Mouse (Mus musculus) heart, embryonic 12.5 days (tissue): ENCODE results near the gene Ablim1. TPM values are rescaled to one million over a fixed set of nuclear protein-coding genes. Genes with fewer than 3 reads are reported as not detected.

ENCODE experiments used
- ATAC-seq: fragments of 200-750 bp; cut with Nextera tagmentation; 2 replicates; pipeline ENCODE4 v1.8.0; 2017; ENCODE audit warnings: moderate TSS enrichment, moderate library complexity; ENCODE audit not compliant: insufficient number of reproducible peaks, low FRiP score
- H3K27ac ChIP-seq: fragments of 300-500 bp; sonication (generic); 2 replicates; pipeline ENCODE4 v1.5.1; 2016; ENCODE audit warnings: mild to moderate bottlenecking, moderate library complexity; ENCODE audit not compliant: poor library complexity, severe bottlenecking
- H3K27me3 ChIP-seq: fragments of 300-500 bp; sonication (generic); replicated peaks from 2 replicates; pipeline ENCODE4 v1.6.1; 2016; ENCODE audit warnings: mild to moderate bottlenecking, moderate library complexity
- H3K36me3 ChIP-seq: fragments of 300-500 bp; sonication (generic); 2 replicates; pipeline ENCODE4 v1.6.1; 2016; ENCODE audit warnings: mild to moderate bottlenecking, moderate library complexity
- H3K4me1 ChIP-seq: fragments of 300-500 bp; sonication (generic); replicated peaks from 2 replicates; pipeline ENCODE4 v1.6.1; 2016; ENCODE audit warnings: mild to moderate bottlenecking
- H3K4me2 ChIP-seq: fragments of 300-500 bp; sonication (generic); 2 replicates; pipeline ENCODE4 v1.6.1; 2016; ENCODE audit warnings: mild to moderate bottlenecking, moderate library complexity
- H3K4me3 ChIP-seq: fragments of 300-500 bp; sonication (generic); 2 replicates; pipeline ENCODE4 v1.5.1; 2016; ENCODE audit warnings: mild to moderate bottlenecking
- H3K9ac ChIP-seq: fragments of 300-500 bp; sonication (generic); 2 replicates; pipeline ENCODE4 v1.6.1; 2016; ENCODE audit warnings: mild to moderate bottlenecking, moderate library complexity
- H3K9me3 ChIP-seq: fragments of 300-500 bp; sonication (generic); replicated peaks from 2 replicates; pipeline ENCODE4 v1.6.1; 2016; ENCODE audit warnings: mild to moderate bottlenecking, moderate library complexity
- WGBS: fragments of 180-500 bp; shearing (Covaris S2); methylation state at CpG from one replicate; pipeline ENCODE4 v1.1.7; 2016; 5-methylcytosine and 5-hydroxymethylcytosine counted together
- polyA plus RNA-seq: library from polyadenylated mRNA; unstranded; fragments of >200 nt; fragmentation: Nextera tagmentation; extraction: Ambion mirVana; gene quantifications from 2 replicates; pipeline ENCODE4 v1.2.1, GENCODE M21; 2016

Gene Ablim1
- polyA plus RNA-seq, 1 experiment from 2014 or later = 53.5 TPM

DNA sequence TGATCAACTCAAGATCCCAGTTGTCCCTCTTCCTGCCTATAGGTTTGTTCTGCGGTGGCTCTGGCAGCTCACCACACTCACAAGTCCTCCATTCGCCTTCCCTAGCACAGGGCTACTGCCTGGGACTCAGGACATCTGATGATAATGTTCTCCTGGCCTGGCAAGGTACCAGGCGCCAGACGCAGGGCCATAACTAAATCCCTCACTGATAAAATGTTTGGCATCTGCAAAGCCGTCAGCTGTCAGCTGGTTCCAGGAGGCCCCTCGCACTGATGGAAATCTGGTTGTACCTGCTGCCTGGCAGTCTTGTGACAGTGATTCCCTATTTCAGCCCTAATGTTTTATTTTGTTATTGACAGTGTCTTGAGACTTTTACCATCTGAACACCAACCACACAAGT is 74.5 kb downstream of the Ablim1 start:
- Histone ChIP-seq H3K4me1 (peaks cover 32% of the 10 kb centered on the region), H3K9me3 (no peaks in the 10 kb centered on the region), H3K4me2 (no peak overlapping the region), H3K27ac (peak overlapping the region; percentile 9; the same call in 1 of the 2 replicates), H3K4me3 (no peak overlapping the region), H3K27me3 (no peaks in the 10 kb centered on the region), H3K36me3 (no peaks in the 10 kb centered on the region), H3K9ac (no peak overlapping the region)
- WGBS = 35% methylated on average over 6 of the region's 6 CpGs
- no peak for ATAC-seq

DNA sequence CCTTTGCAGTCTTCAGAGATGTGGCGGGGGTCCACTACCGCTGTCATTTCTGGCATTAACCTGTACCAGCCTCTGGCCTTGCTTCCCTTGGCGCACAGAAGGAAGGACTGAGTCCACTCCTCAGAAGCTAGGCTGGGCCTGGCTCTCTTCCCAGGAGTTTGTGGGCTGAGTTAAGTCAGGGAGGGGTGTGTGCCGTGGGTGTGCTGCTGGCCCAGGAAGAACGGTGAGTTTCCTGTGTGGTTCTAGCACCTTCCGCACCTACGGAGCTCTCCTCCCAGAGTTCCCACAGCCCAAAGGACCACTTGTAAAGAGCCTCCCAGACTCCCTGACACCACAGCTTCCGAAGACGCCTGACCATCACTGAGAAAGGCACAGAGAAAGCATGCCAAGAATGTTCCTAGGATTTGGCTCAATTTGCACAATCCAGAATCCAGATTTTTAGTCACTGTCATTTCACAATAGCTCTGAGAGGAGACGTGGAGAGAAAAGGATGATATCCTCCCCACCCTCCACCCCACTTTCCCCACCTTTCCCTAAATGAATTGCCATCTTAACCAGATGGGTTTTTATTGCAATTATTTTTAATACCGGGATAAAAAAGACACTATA is 75.4 kb downstream of the Ablim1 start:
- Histone ChIP-seq H3K4me2 (no peak overlapping the region), H3K4me1 (peaks cover 25% of the 10 kb centered on the region), H3K36me3 (no peaks in the 10 kb centered on the region), H3K9me3 (0 out of 2 replicates have a peak, but pooled peaks cover 3% of the 10 kb centered on the region), H3K4me3 (no peak overlapping the region), H3K9ac (no peak overlapping the region), H3K27ac (no peak overlapping the region), H3K27me3 (no peaks in the 10 kb centered on the region)
- WGBS = 57% methylated on average over 11 of the region's 11 CpGs
- no peak for ATAC-seq

DNA sequence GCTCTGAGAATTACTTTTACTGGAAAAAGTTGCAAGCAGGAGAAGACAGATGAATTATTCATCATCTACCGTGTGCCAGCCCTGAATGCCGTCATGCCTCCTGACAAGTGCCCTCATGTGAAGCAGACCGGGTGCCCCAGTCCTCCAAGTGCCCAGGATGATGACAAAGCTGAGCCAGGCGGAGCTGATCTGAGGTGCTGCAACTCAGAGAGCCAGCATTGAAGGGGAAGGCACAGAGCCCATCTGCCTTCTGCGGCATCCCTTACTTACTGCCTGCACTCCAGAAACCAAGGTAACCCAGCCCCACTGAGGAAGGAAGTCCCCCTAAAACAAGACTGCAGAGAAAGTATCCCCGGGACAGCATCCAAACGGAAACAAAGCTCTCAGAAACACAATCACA is 76.3 kb downstream of the Ablim1 start:
- H3K4me1 ChIP-seq = peaks cover 18% of the 10 kb centered on the region
- no peak overlapping the region for H3K9ac ChIP-seq
- no peaks in the 10 kb centered on the region for H3K27me3 ChIP-seq
- H3K4me2 ChIP-seq = no peak overlapping the region
- no peaks in the 10 kb centered on the region for H3K36me3 ChIP-seq
- 0 out of 2 replicates have a peak, but pooled peaks cover 3% of the 10 kb centered on the region for H3K9me3 ChIP-seq
- 79% methylated on average over 7 of the region's 7 CpGs for WGBS
- no peak overlapping the region for H3K27ac ChIP-seq
- no peak overlapping the region for H3K4me3 ChIP-seq
- ATAC-seq = no peak

DNA sequence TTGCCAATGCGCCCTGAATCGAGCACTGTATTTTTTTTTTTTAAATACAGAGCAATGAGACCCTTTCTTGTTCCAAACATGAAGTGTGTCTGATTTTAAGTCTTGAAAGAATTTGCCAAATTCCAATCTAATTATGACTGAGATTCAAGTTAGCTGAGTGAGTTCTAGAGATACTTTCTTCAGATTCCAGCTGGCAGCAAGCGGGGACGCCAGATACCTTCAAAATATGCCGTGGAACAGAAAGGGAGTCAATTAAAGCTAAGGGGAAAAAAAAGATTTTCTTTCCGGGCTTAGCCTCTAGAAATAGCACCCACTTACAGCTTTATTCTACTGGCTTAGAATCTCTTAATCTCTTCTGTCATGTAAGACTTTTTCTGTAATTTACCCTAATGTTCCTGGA is 77.2 kb downstream of the Ablim1 start:
- ATAC-seq = no peak
- 0 out of 2 replicates have a peak, but pooled peaks cover 3% of the 10 kb centered on the region for H3K9me3 ChIP-seq
- 74% methylated on average over 6 of the region's 6 CpGs for WGBS

DNA sequence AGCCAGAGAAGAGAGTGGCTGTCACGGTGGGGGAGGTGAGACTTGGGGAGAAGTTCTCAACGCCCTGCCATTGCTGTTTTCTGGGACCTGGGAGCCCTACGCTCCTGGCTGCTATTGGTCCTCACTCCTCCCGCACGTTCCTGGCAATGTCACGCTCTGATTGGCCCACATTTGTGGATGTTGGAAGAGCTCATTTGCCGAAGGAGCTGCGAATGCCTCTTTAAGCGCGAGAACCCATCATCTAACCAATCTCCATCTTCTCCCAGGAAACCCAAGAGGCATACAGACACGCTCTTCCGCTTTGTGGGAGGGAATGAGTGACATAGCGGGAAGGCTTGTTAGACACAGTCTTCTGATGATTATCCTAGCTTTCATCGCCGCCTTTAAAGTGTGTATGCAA is 78.1 kb downstream of the Ablim1 start:
- Histone ChIP-seq H3K4me2 (no peak overlapping the region), H3K36me3 (no peaks in the 10 kb centered on the region), H3K9me3 (0 out of 2 replicates have a peak, but pooled peaks cover 3% of the 10 kb centered on the region), H3K4me1 (peaks cover 18% of the 10 kb centered on the region), H3K27ac (no peak overlapping the region), H3K27me3 (no peaks in the 10 kb centered on the region), H3K9ac (no peak overlapping the region), H3K4me3 (no peak overlapping the region)
- 68% methylated on average over 15 of the region's 15 CpGs for WGBS
- no peak for ATAC-seq

More for the DNA sequence above, 77.2 kb downstream of the Ablim1 start:
- no peak overlapping the region for H3K9ac ChIP-seq
- no peak overlapping the region for H3K4me3 ChIP-seq
- H3K27ac ChIP-seq = no peak overlapping the region
- H3K36me3 ChIP-seq = no peaks in the 10 kb centered on the region
- no peak overlapping the region for H3K4me2 ChIP-seq
- no peaks in the 10 kb centered on the region for H3K27me3 ChIP-seq
- H3K4me1 ChIP-seq = peaks cover 18% of the 10 kb centered on the region

DNA sequence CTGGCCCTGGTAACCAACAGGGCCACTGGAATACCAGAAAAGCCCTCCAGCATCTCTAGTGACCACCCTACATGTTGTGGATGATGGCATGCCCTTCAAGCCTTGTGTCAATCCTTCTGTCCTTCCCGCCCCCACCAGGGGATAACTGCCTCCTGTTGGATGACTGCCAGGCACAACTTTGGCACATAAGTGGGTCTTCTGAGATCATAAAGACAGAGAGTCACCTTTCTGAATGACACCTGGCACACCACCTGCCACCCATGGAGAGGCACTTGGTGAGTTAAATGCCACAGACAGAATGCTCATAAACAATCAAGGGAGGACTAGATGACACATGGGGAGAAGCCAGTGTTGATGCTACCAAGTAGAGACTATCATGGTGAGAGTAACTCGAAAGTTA is 78.8 kb downstream of the Ablim1 start:
- 85% methylated on average over 2 of the region's 2 CpGs for WGBS
- ATAC-seq = no peak
- H3K27ac ChIP-seq = no peak overlapping the region
- H3K27me3 ChIP-seq = no peaks in the 10 kb centered on the region
- 0 out of 2 replicates have a peak, but pooled peaks cover 3% of the 10 kb centered on the region for H3K9me3 ChIP-seq
- H3K4me1 ChIP-seq = peaks cover 18% of the 10 kb centered on the region
- no peak overlapping the region for H3K4me2 ChIP-seq
- H3K4me3 ChIP-seq = no peak overlapping the region
- no peaks in the 10 kb centered on the region for H3K36me3 ChIP-seq
- no peak overlapping the region for H3K9ac ChIP-seq

DNA sequence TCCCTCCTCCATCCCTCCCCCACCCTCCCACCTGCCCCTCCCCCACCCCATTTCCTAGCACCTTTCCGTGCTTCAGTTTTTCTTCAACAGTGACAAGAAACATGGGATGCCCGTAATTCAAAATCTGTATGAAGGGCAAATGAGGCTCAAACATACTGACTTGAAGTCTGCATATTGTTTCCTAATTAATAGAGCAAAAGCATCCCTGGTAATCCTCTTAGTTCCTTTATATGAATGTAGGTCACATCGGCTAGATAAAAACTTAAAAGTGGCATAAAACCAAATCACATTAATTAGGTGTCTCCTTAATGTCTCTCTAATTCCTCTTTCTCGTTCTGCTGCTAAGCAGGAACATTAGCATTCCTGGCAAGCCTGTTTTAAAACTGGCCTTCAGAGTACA is 83.7 kb downstream of the Ablim1 start:
- 67% methylated on average over 4 of the region's 4 CpGs for WGBS
- Histone ChIP-seq H3K27me3 (no peaks in the 10 kb centered on the region), H3K4me2 (no peak overlapping the region)

DNA sequence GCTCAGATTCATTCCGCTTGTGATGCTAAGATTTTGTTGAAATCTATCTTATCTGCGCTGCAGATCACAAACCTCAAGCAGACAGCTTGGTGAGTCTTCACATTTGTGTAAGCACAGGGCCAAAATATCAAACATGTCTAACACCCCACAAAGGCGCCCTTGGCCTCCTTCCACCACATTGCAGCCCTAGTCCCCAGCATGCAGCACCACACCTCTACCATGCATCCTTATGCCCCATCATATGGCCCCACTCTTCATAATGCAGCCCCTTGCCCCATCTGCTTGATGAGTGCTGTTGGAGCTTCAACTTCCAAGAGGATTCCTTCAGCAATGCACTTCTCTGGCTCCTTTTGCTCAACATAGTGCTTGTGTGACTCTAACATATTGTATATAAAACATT is 85.6 kb downstream of the Ablim1 start:
- ATAC-seq = no peak
- no peaks in the 10 kb centered on the region for H3K4me1 ChIP-seq
- H3K4me2 ChIP-seq = no peak overlapping the region
- H3K4me3 ChIP-seq = no peak overlapping the region
- no peak overlapping the region for H3K27ac ChIP-seq
- H3K9me3 ChIP-seq = no peaks in the 10 kb centered on the region
- H3K36me3 ChIP-seq = no peaks in the 10 kb centered on the region
- 87% methylated on average over 3 of the region's 3 CpGs for WGBS
- no peak overlapping the region for H3K9ac ChIP-seq
- no peaks in the 10 kb centered on the region for H3K27me3 ChIP-seq

More for the DNA sequence above, 83.7 kb downstream of the Ablim1 start:
- 0 out of 2 replicates have a peak, but pooled peaks cover 3% of the 10 kb centered on the region for H3K9me3 ChIP-seq
- H3K27ac ChIP-seq = no peak overlapping the region
- no peak overlapping the region for H3K4me3 ChIP-seq
- H3K36me3 ChIP-seq = no peaks in the 10 kb centered on the region
- no peak for ATAC-seq
- H3K9ac ChIP-seq = no peak overlapping the region
- no peaks in the 10 kb centered on the region for H3K4me1 ChIP-seq

DNA sequence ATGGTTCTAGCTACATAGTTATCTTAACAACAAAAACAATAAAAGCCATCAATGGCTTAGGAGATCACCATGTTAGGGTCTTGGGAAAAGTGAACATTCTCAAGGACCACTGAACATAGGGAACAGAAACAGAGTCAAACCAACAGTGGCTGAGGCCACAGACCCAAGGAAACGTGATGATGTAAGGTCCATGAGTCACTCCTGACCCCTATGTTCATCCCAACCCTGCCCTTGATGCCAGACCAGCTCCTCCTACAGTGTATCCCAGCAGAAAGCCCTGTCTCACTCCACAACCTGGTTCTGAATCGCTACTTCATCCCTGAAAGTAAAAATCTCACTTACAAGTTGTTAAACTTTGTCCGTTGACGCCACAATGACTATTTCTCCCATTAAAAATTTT is 86.1 kb downstream of the Ablim1 start:
- no peak for ATAC-seq
- Histone ChIP-seq H3K9ac (no peak overlapping the region), H3K27ac (no peak overlapping the region), H3K27me3 (no peaks in the 10 kb centered on the region), H3K4me3 (no peak overlapping the region), H3K36me3 (no peaks in the 10 kb centered on the region), H3K9me3 (no peaks in the 10 kb centered on the region), H3K4me2 (no peak overlapping the region), H3K4me1 (0 out of 2 replicates have a peak, but pooled peaks cover 3% of the 10 kb centered on the region)
- 82% methylated on average over 4 of the region's 4 CpGs for WGBS

DNA sequence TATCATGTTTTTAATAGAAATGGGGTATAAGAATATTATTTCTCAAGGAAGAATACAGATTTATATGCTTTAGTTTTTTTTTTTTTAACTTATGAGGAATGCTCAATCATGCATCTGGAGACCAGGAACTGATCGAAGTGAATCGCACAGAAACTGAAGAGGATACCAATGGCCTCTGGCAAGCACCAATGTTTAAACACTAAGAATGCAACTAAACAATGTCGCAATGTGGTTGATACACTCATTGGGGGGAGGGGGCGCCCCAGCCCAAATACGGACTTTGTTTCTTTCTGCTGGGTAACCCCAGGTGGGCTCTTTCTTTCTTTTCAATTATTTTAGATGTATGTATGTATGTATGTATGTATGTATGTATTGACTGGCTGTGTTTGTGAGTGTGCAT is 90.3 kb downstream of the Ablim1 start:
- WGBS = 86% methylated on average over 5 of the region's 5 CpGs
- Histone ChIP-seq H3K27me3 (0 out of 2 replicates have a peak, but pooled peaks cover 4% of the 10 kb centered on the region), H3K36me3 (no peaks in the 10 kb centered on the region), H3K9me3 (no peaks in the 10 kb centered on the region), H3K4me3 (no peak overlapping the region), H3K4me1 (peaks cover 11% of the 10 kb centered on the region; the same call in 1 of the 2 replicates), H3K27ac (no peak overlapping the region), H3K4me2 (no peak overlapping the region), H3K9ac (no peak overlapping the region)
- ATAC-seq = no peak

DNA sequence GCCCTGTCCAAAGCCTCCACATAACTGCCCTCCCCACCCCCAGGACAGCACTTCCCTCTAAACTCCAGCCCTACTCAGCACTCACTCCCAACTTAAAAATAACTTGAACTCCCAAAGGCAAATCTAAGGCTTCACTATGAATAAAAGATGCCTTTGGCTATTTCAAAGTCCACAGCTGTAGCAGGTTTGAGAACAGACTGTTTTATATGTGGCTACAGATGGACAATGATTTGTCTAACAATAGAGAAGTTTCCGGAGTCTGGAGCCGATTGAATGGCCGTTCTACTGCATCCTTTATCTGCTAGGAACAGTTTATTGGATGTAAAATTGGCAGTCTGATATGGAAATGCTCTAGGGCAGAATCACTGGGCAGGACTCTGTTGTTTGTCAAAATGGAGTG is 91.0 kb downstream of the Ablim1 start:
- H3K27me3 ChIP-seq = 0 out of 2 replicates have a peak, but pooled peaks cover 4% of the 10 kb centered on the region
- no peak overlapping the region for H3K9ac ChIP-seq
- no peak for ATAC-seq
- H3K4me3 ChIP-seq = no peak overlapping the region
- 63% methylated on average over 3 of the region's 3 CpGs for WGBS
- no peak overlapping the region for H3K27ac ChIP-seq
- peaks cover 12% of the 10 kb centered on the region; the same call in 1 of the 2 replicates for H3K4me1 ChIP-seq
- H3K4me2 ChIP-seq = no peak overlapping the region
- no peaks in the 10 kb centered on the region for H3K9me3 ChIP-seq
- H3K36me3 ChIP-seq = no peaks in the 10 kb centered on the region

DNA sequence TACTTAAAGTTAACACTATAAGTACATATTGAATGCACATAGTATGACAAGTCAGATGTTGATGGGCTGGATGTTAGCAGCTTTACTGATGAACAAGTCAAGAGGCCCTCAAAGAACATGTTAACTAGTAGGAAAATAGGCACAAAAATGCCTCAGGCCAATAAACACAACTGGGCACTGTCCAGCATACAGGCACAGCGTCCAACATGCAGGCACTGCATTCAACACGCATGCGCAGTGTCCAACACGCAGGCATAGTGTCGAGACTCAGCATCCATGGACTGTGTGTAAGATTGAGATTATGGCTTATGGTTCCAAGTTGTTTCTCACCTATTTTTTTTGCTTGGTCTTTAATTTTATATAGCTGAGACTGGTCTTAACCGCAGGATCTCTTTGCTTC is 92.1 kb downstream of the Ablim1 start:
- 0 out of 2 replicates have a peak, but pooled peaks cover 4% of the 10 kb centered on the region for H3K27me3 ChIP-seq
- H3K27ac ChIP-seq = no peak overlapping the region
- no peak for ATAC-seq
- H3K4me1 ChIP-seq = peaks cover 13% of the 10 kb centered on the region; the same call in 1 of the 2 replicates
- H3K9me3 ChIP-seq = no peaks in the 10 kb centered on the region
- H3K36me3 ChIP-seq = no peaks in the 10 kb centered on the region
- H3K9ac ChIP-seq = no peak overlapping the region
- H3K4me3 ChIP-seq = no peak overlapping the region
- H3K4me2 ChIP-seq = no peak overlapping the region
- 89% methylated on average over 6 of the region's 6 CpGs for WGBS
